Comparison of ENCODE assay signal across 8 mouse cellular contexts in genomic region chr9:106169917-106170316, GRCm38 (mm10). TPM values are rescaled to one million over a fixed set of nuclear protein-coding genes. Genes with fewer than 3 reads are reported as not detected.
DNase-seq lines count a peak whose midpoint lies in the region; ATAC-seq and TF ChIP-seq lines count a peak whose summit lies in the region.

No protein-coding gene starts in this region.

- H3K9me3 ChIP-seq in heart, embryonic 10.5 days, result no peaks in the 10 kb centered on the region
- H3K9me3 ChIP-seq in ES-E14 (ENCODE audit: control insufficient read depth, insufficient read depth, low read depth, low read length), result no peaks in the 10 kb centered on the region
- no peaks in the 10 kb centered on the region for H3K9me3 ChIP-seq in heart, embryonic 16.5 days (replicated peaks; ENCODE audit: control insufficient read depth, low read length)
- no peaks in the 10 kb centered on the region for H3K9me3 ChIP-seq in liver, postnatal 0 days (ENCODE audit: low read length)

- TF ChIP-seq EP300 in liver, postnatal 0 days (IDR thresholded peaks at IDR 0.05; ENCODE audit: low read depth), result no peak

- WGBS in heart, embryonic 10.5 days, result 32% methylated on average over 6 of the region's 6 CpGs
- WGBS in heart, embryonic 16.5 days, result 33% methylated on average over 6 of the region's 6 CpGs
- WGBS in liver, postnatal 0 days (ENCODE audit: insufficient replicate concordance), result 41% methylated on average over 6 of the region's 6 CpGs

- no peaks in the 10 kb centered on the region for H3K36me3 ChIP-seq in heart, embryonic 10.5 days
- H3K36me3 ChIP-seq in ES-E14 (ENCODE audit: control insufficient read depth, insufficient read depth, low read length, poor library complexity, severe bottlenecking), result peaks cover 7% of the 10 kb centered on the region; the same call in 1 of the 2 replicates
- no peaks in the 10 kb centered on the region for H3K36me3 ChIP-seq in heart, embryonic 16.5 days (ENCODE audit: control insufficient read depth, insufficient read depth)
- 0 out of 2 replicates have a peak, but pooled peaks cover 2% of the 10 kb centered on the region for H3K36me3 ChIP-seq in liver, postnatal 0 days (replicated peaks; ENCODE audit: insufficient read depth, low read length)

- ATAC-seq in heart, embryonic 16.5 days (replicated peaks; ENCODE audit: extremely low read depth, insufficient read depth, low FRiP score), result no peak
- no peak for ATAC-seq in liver, postnatal 0 days
- no peak for ATAC-seq in megakaryocyte-erythroid progenitor cell, adult 5-6 weeks (replicated peaks; ENCODE audit: low FRiP score, low TSS enrichment, poor library complexity, severe bottlenecking)
- ATAC-seq in monocyte, adult 5-6 weeks (replicated peaks; ENCODE audit: insufficient number of reproducible peaks, low FRiP score, low TSS enrichment, poor library complexity, severe bottlenecking), result no peak

- H3K9ac ChIP-seq in ES-E14 (ENCODE audit: insufficient read depth, low read depth, low read length, poor library complexity, severe bottlenecking), result peak overlapping the region; percentile 80; the same call in 1 of the 2 replicates
- peak overlapping the region; percentile 95 for H3K9ac ChIP-seq in heart, embryonic 16.5 days (ENCODE audit: low read length)
- H3K9ac ChIP-seq in liver, postnatal 0 days (replicated peaks), result no peak overlapping the region

- H3K4me3 ChIP-seq in heart, embryonic 10.5 days, result peak overlapping the region; percentile 78; the same call in 1 of the 2 replicates
- H3K4me3 ChIP-seq in ES-E14 (ENCODE audit: insufficient read depth in 1 of 2, low read depth in 1 of 2, low read length in 2 of 2, poor library complexity in 1 of 2, severe bottlenecking in 1 of 2), result peak overlapping the region; percentile 59 to 100; a peak in 3 of 4 replicates
- peak overlapping the region; percentile 64; the same call in 1 of the 2 replicates for H3K4me3 ChIP-seq in heart, embryonic 16.5 days (ENCODE audit: low read length)
- no peak overlapping the region for H3K4me3 ChIP-seq in liver, postnatal 0 days (ENCODE audit: low read depth, low read length)

- peak overlapping the region; percentile 96; the same call in 1 of the 2 replicates for H3K27ac ChIP-seq in heart, embryonic 10.5 days
- no peak overlapping the region for H3K27ac ChIP-seq in ES-E14 (ENCODE audit: insufficient read depth, low read depth, low read length, poor library complexity, severe bottlenecking)
- H3K27ac ChIP-seq in heart, embryonic 16.5 days (ENCODE audit: low read length), result no peak overlapping the region
- no peak overlapping the region for H3K27ac ChIP-seq in liver, postnatal 0 days (ENCODE audit: low read depth)

- peak overlapping the region; percentile 93 for H3K4me2 ChIP-seq in heart, embryonic 16.5 days (ENCODE audit: low read depth, low read length)
- peak overlapping the region; percentile 92 for H3K4me2 ChIP-seq in liver, postnatal 0 days (ENCODE audit: low read depth, low read length)

- DNase-seq in heart, embryonic 10.5 days (ENCODE audit: low spot score), result no peak
- no peak for DNase-seq in heart, adult 18-20 months
- no peak for DNase-seq in ES-E14 (ENCODE audit: low read depth, low spot score)
- no peak for DNase-seq in liver, postnatal 0 days
- no peak for DNase-seq in layer of hippocampus, adult 18-20 months (ENCODE audit: low spot score in 2 of 2)

- in situ Hi-C loops in ES-E14 (cut with MboI; ENCODE audit: low sequenced_read_pairs in 2 of 2, unreplicated experiment in 2 of 2), result loop anchor here in 1 of 2 experiments (5.0 kb wide), 1 partner anchor 657 kb away; no protein-coding TSS in a partner anchor

- no peak for TF ChIP-seq CTCF in liver, postnatal 0 days (IDR thresholded peaks at IDR 0.05; ENCODE audit: low read depth)

- no peaks in the 10 kb centered on the region for H3K27me3 ChIP-seq in heart, embryonic 10.5 days (ENCODE audit: insufficient read depth, poor library complexity, severe bottlenecking)
- H3K27me3 ChIP-seq in heart, embryonic 16.5 days (ENCODE audit: control insufficient read depth, insufficient read depth, low read length), result no peaks in the 10 kb centered on the region
- H3K27me3 ChIP-seq in liver, postnatal 0 days (ENCODE audit: insufficient read depth, low read length), result no peaks in the 10 kb centered on the region

- H3K4me1 ChIP-seq in heart, embryonic 10.5 days, result peaks cover 23% of the 10 kb centered on the region
- peaks cover 10 to 17% of the 10 kb centered on the region in 2 experiments for H3K4me1 ChIP-seq in ES-E14 (ENCODE audit: control insufficient read depth in 2 of 2, insufficient read depth in 2 of 2, low read length in 2 of 2, poor library complexity in 1 of 2)
- H3K4me1 ChIP-seq in heart, embryonic 16.5 days (ENCODE audit: control insufficient read depth, insufficient read depth, low read length), result peaks cover 26% of the 10 kb centered on the region
- H3K4me1 ChIP-seq in liver, postnatal 0 days (ENCODE audit: insufficient read depth), result peaks cover 31% of the 10 kb centered on the region

TF ChIP-seq in ES-E14, 5 proteins besides CTCF, POLR2A, EP300 and RAD21:
- no peak for TF ChIP-seq ZNF384 (IDR thresholded peaks at IDR 0.05; ENCODE audit: low read depth, low read length)
- TF ChIP-seq ZC3H11A (IDR thresholded peaks at IDR 0.05; ENCODE audit: borderline replicate concordance, low read depth, low read length), result no peak
- TF ChIP-seq CHD2 (IDR thresholded peaks at IDR 0.05; ENCODE audit: low read depth, low read length), result no peak
- TF ChIP-seq HCFC1 (IDR thresholded peaks at IDR 0.05; ENCODE audit: borderline replicate concordance, insufficient read depth, low read length), result no peak
- TF ChIP-seq MAFK (IDR thresholded peaks at IDR 0.05; ENCODE audit: insufficient read depth, low read depth, low read length), result no peak

RNA-seq across cellular contexts. Expression of gene Wdr82, which starts 0.8 kb away (rescaled TPM):
- 21.6 and 25.5 TPM in 2 replicates for polyA plus RNA-seq in heart, embryonic 10.5 days (2016; fragmentation: Nextera tagmentation; extraction: Ambion mirVana)
- total RNA-seq in heart, adult 18-20 months (2021), result 10 to 100 TPM; 38.2 to 39.5 TPM
- total RNA-seq in ES-E14 (2012; rRNA removed), result 83.7 and 95.8 TPM in 2 replicates
- polyA plus RNA-seq in heart, embryonic 16.5 days (2015; fragmentation: Nextera tagmentation; extraction: Ambion mirVana), result 17.6 and 18.2 TPM in 2 replicates
- polyA plus RNA-seq in liver, postnatal 0 days (2015; fragmentation: Nextera tagmentation; extraction: Ambion mirVana), result 5.3 and 5.7 TPM in 2 replicates
- 65.2 and 70.8 TPM in 2 replicates for total RNA-seq in megakaryocyte-erythroid progenitor cell, adult 5-6 weeks (2014; fragmentation: Nextera tagmentation)
- 88.0 and 89.2 TPM in 2 replicates for total RNA-seq in megakaryocyte-erythroid progenitor cell, adult 5-6 weeks (2017)
- 100 to 1,000 TPM; 130 to 137 TPM for total RNA-seq in layer of hippocampus, adult 18-20 months (2021)
- 75.8 to 89.5 TPM (median 88.3 TPM) in 3 replicates for total RNA-seq in monocyte, adult 5-6 weeks (2017)

RNA-seq across cellular contexts. Expression of gene Glyctk, which starts 12.0 kb away (rescaled TPM):
- 1.1 and 2.5 TPM in 2 replicates for polyA plus RNA-seq in heart, embryonic 10.5 days (2016; fragmentation: Nextera tagmentation; extraction: Ambion mirVana)
- total RNA-seq in heart, adult 18-20 months (2021), result 1 to 10 TPM; 2.5 to 2.9 TPM
- total RNA-seq in ES-E14 (2012; rRNA removed), result 3.2 and 5.5 TPM in 2 replicates
- polyA plus RNA-seq in heart, embryonic 16.5 days (2015; fragmentation: Nextera tagmentation; extraction: Ambion mirVana), result 1.2 TPM in 2 replicates
- 41.4 and 46.5 TPM in 2 replicates for polyA plus RNA-seq in liver, postnatal 0 days (2015; fragmentation: Nextera tagmentation; extraction: Ambion mirVana)
- total RNA-seq in megakaryocyte-erythroid progenitor cell, adult 5-6 weeks (2014; fragmentation: Nextera tagmentation), result 0.90 and 1.6 TPM in 2 replicates
- total RNA-seq in megakaryocyte-erythroid progenitor cell, adult 5-6 weeks (2017), result 1.5 and 3.0 TPM in 2 replicates
- total RNA-seq in layer of hippocampus, adult 18-20 months (2021), result 1 to 10 TPM; 4.2 to 4.8 TPM
- total RNA-seq in monocyte, adult 5-6 weeks (2017), result 0.29 to 3.0 TPM (median 0.97 TPM) in 3 replicates

RNA-seq across cellular contexts. Expression of gene Ppm1m, which starts 29.6 kb away (rescaled TPM):
- polyA plus RNA-seq in heart, embryonic 10.5 days (2016; fragmentation: Nextera tagmentation; extraction: Ambion mirVana), result 36.4 and 45.0 TPM in 2 replicates
- total RNA-seq in heart, adult 18-20 months (2021), result 10 to 100 TPM; 11.8 to 15.0 TPM
- 40.6 and 53.9 TPM in 2 replicates for total RNA-seq in ES-E14 (2012; rRNA removed)
- 25.0 and 27.7 TPM in 2 replicates for polyA plus RNA-seq in heart, embryonic 16.5 days (2015; fragmentation: Nextera tagmentation; extraction: Ambion mirVana)
- 11.0 and 11.1 TPM in 2 replicates for polyA plus RNA-seq in liver, postnatal 0 days (2015; fragmentation: Nextera tagmentation; extraction: Ambion mirVana)
- 15.4 and 21.4 TPM in 2 replicates for total RNA-seq in megakaryocyte-erythroid progenitor cell, adult 5-6 weeks (2014; fragmentation: Nextera tagmentation)
- 3.5 and 6.8 TPM in 2 replicates for total RNA-seq in megakaryocyte-erythroid progenitor cell, adult 5-6 weeks (2017)
- 10 to 100 TPM; 18.9 to 19.2 TPM for total RNA-seq in layer of hippocampus, adult 18-20 months (2021)
- total RNA-seq in monocyte, adult 5-6 weeks (2017), result 30.2 to 33.6 TPM (median 31.1 TPM) in 3 replicates

RNA-seq across cellular contexts. Expression of gene Twf2, which starts 33.0 kb away (rescaled TPM):
- 70.5 and 77.2 TPM in 2 replicates for polyA plus RNA-seq in heart, embryonic 10.5 days (2016; fragmentation: Nextera tagmentation; extraction: Ambion mirVana)
- total RNA-seq in heart, adult 18-20 months (2021), result 100 to 1,000 TPM; 229 to 242 TPM
- 135 and 139 TPM in 2 replicates for total RNA-seq in ES-E14 (2012; rRNA removed)
- 55.7 and 61.6 TPM in 2 replicates for polyA plus RNA-seq in heart, embryonic 16.5 days (2015; fragmentation: Nextera tagmentation; extraction: Ambion mirVana)
- 22.4 and 23.0 TPM in 2 replicates for polyA plus RNA-seq in liver, postnatal 0 days (2015; fragmentation: Nextera tagmentation; extraction: Ambion mirVana)
- 11.4 and 15.5 TPM in 2 replicates for total RNA-seq in megakaryocyte-erythroid progenitor cell, adult 5-6 weeks (2014; fragmentation: Nextera tagmentation)
- total RNA-seq in megakaryocyte-erythroid progenitor cell, adult 5-6 weeks (2017), result 13.7 and 19.8 TPM in 2 replicates
- 10 to 100 TPM; 58.4 to 60.6 TPM for total RNA-seq in layer of hippocampus, adult 18-20 months (2021)
- total RNA-seq in monocyte, adult 5-6 weeks (2017), result 50.2 to 87.3 TPM (median 73.1 TPM) in 3 replicates

RNA-seq across cellular contexts. Expression of gene Tlr9, which starts 52.5 kb away (rescaled TPM):
- polyA plus RNA-seq in heart, embryonic 10.5 days (2016; fragmentation: Nextera tagmentation; extraction: Ambion mirVana), result not detected in 2 replicates
- total RNA-seq in heart, adult 18-20 months (2021), result 1 to 10 TPM in 1 of 2 experiments, under 1 TPM in 1; 0.45 to 1.3 TPM
- total RNA-seq in ES-E14 (2012; rRNA removed), result 0.09 TPM in 1 of 2 replicates, not detected in the other
- 0.05 and 0.09 TPM in 2 replicates for polyA plus RNA-seq in heart, embryonic 16.5 days (2015; fragmentation: Nextera tagmentation; extraction: Ambion mirVana)
- 0.07 and 0.16 TPM in 2 replicates for polyA plus RNA-seq in liver, postnatal 0 days (2015; fragmentation: Nextera tagmentation; extraction: Ambion mirVana)
- total RNA-seq in megakaryocyte-erythroid progenitor cell, adult 5-6 weeks (2014; fragmentation: Nextera tagmentation), result not detected in 2 replicates
- total RNA-seq in megakaryocyte-erythroid progenitor cell, adult 5-6 weeks (2017), result not detected in 2 replicates
- 1 to 10 TPM; 1.0 to 1.5 TPM for total RNA-seq in layer of hippocampus, adult 18-20 months (2021)
- 4.2 to 6.6 TPM (median 6.1 TPM) in 3 replicates for total RNA-seq in monocyte, adult 5-6 weeks (2017)
